Mouse (Mus musculus) liver, adult 2 months (tissue): ENCODE results near the gene Dclre1c. TPM values are rescaled to one million over a fixed set of nuclear protein-coding genes. Genes with fewer than 3 reads are reported as not detected.
A peak's percentile ranks its signal among the peaks of the same experiment; 100 is the strongest.
"Not testable (repeated sequence)": the region's sequence is repeated elsewhere in the genome, so short reads cannot be mapped to it uniquely, and the experiment has no call there.

ENCODE experiments used
- DNase-seq: peaks from one replicate; pipeline ENCODE4 v3.0.0-alpha.2; 2011; ENCODE audit warnings: low read depth, low spot score; ENCODE audit errors: extremely low read depth
- H3K27ac ChIP-seq: fragments of 200-500 bp; replicated peaks from 2 replicates; pipeline ENCODE4 v1.5.1; 2012; ENCODE audit warnings: low read depth, mild to moderate bottlenecking, control low read depth, inconsistent platforms, low read length; ENCODE audit not compliant: insufficient read depth
- H3K27me3 ChIP-seq: fragments of 200-500 bp; 2 replicates; pipeline ENCODE4 v1.6.1; 2012; ENCODE audit warnings: mild to moderate bottlenecking, moderate library complexity, low read length, inconsistent platforms; ENCODE audit not compliant: control insufficient read depth, insufficient read depth
- H3K36me3 ChIP-seq: fragments of 200-500 bp; 2 replicates; pipeline ENCODE4 v1.6.1; 2012; ENCODE audit warnings: low read length, inconsistent platforms; ENCODE audit not compliant: control insufficient read depth, insufficient read depth
- H3K4me1 ChIP-seq: fragments of 200-500 bp; 2 replicates; pipeline ENCODE4 v1.6.1; 2011; ENCODE audit warnings: low read length; ENCODE audit not compliant: control insufficient read depth, insufficient read depth
- H3K4me3 ChIP-seq: fragments of 200-500 bp; 2 replicates; pipeline ENCODE4 v1.5.1; 2011; ENCODE audit warnings: low read depth, mild to moderate bottlenecking, control low read depth, low read length, moderate library complexity; ENCODE audit not compliant: insufficient read depth
- H3K79me2 ChIP-seq: fragments of 200-500 bp; 2 replicates; pipeline ENCODE4 v1.6.1; 2012; ENCODE audit warnings: inconsistent platforms, mild to moderate bottlenecking, low read length, moderate library complexity; ENCODE audit not compliant: control insufficient read depth, insufficient read depth
- H3K9ac ChIP-seq: fragments of 200-500 bp; 2 replicates; pipeline ENCODE4 v1.6.1; 2012; ENCODE audit warnings: low read depth, mild to moderate bottlenecking, control low read depth, inconsistent platforms, low read length
- CTCF ChIP-seq: fragments of 200-500 bp; IDR thresholded peaks from 2 replicates; pipeline ENCODE4 v1.5.1; 2011; ENCODE audit warnings: low read depth, low read length, control low read depth
- POLR2A ChIP-seq: fragments of 200-500 bp; IDR thresholded peaks from 2 replicates; pipeline ENCODE4 v1.6.1; 2011; ENCODE audit warnings: low read length, control low read depth; ENCODE audit not compliant: insufficient read depth; ENCODE audit errors: extremely low read depth
- WGBS: fragments of 180-500 bp; shearing (Covaris S2); methylation state at CpG from one replicate; pipeline ENCODE4 v1.1.7; 2018; 5-methylcytosine and 5-hydroxymethylcytosine counted together
- polyA plus RNA-seq: library from polyadenylated mRNA; depleted of rRNA; stranded (reverse); fragments of >200 nt; gene quantifications from 2 replicates; pipeline ENCODE4 v1.2.3, GENCODE M21; 2012; rRNA removed
- total RNA-seq: library from RNA; depleted of rRNA; stranded (reverse); fragments of >200 nt; gene quantifications from 2 replicates; pipeline ENCODE4 v1.2.3, GENCODE M21; 2014; rRNA removed

Gene Dclre1c
- 5.6 and 5.8 TPM in 2 replicates for total RNA-seq
- 1.2 and 1.8 TPM in 2 replicates for polyA plus RNA-seq

GRCm38 (mm10) chr2:3423841-3424578, at the start of gene Dclre1c:
Gene Dclre1c (plus strand): TSS chr2:3424131.
- WGBS, result under 1% methylated on average over 29 of the region's 29 CpGs
- Histone ChIP-seq H3K4me1 (peaks cover 4% of the 10 kb centered on the region; the same call in 1 of the 2 replicates), H3K36me3 (no peaks in the 10 kb centered on the region), H3K27ac (peak within 1 kb of the TSS; percentile 77), H3K9ac (peak within 1 kb of the TSS; percentile 81), H3K27me3 (no peaks in the 10 kb centered on the region), H3K4me3 (peak within 1 kb of the TSS; percentile 89), H3K79me2 (peaks cover 2% of the 10 kb centered on the region; the same call in 1 of the 2 replicates)
- peak; percentile 91 for DNase-seq
- no peak for TF ChIP-seq CTCF
- peak; percentile 55 for TF ChIP-seq POLR2A

GRCm38 (mm10) chr2:3387105-3387860, 36.6 kb upstream of the Dclre1c start:
- H3K79me2 ChIP-seq, result no peaks in the 10 kb centered on the region
- H3K27ac ChIP-seq, result no peak overlapping the region
- H3K4me1 ChIP-seq, result no peaks in the 10 kb centered on the region
- no peaks in the 10 kb centered on the region for H3K36me3 ChIP-seq
- 84% methylated on average over 6 of the region's 6 CpGs for WGBS
- no peak for DNase-seq
- H3K9ac ChIP-seq, result no peak overlapping the region
- no peaks in the 10 kb centered on the region for H3K27me3 ChIP-seq
- no peak overlapping the region for H3K4me3 ChIP-seq
- no peak for TF ChIP-seq POLR2A
- no peak for TF ChIP-seq CTCF

GRCm38 (mm10) chr2:3391945-3392344, 32.0 kb upstream of the Dclre1c start:
- Histone ChIP-seq H3K79me2 (no peaks in the 10 kb centered on the region), H3K27me3 (no peaks in the 10 kb centered on the region), H3K9ac (no peak overlapping the region), H3K4me1 (no peaks in the 10 kb centered on the region), H3K27ac (no peak overlapping the region), H3K4me3 (no peak overlapping the region), H3K36me3 (no peaks in the 10 kb centered on the region)
- WGBS, result 64% methylated on average over 2 of the region's 2 CpGs
- no peak for TF ChIP-seq CTCF
- no peak for TF ChIP-seq POLR2A
- DNase-seq, result no peak

GRCm38 (mm10) chr2:3397110-3397509, 26.8 kb upstream of the Dclre1c start, which contains the start of gene Olah:
Gene Olah (minus strand): TSS chr2:3397210.
- not testable (repeated sequence) for H3K27me3 ChIP-seq, H3K79me2 ChIP-seq, H3K4me3 ChIP-seq, H3K27ac ChIP-seq, DNase-seq, H3K4me1 ChIP-seq, H3K36me3 ChIP-seq, H3K9ac ChIP-seq
- 76% methylated on average over 10 of the region's 10 CpGs for WGBS

GRCm38 (mm10) chr2:3405981-3406380, 17.9 kb upstream of the Dclre1c start:
- 79% methylated on average over 4 of the region's 4 CpGs for WGBS
- no peaks in the 10 kb centered on the region for H3K4me1 ChIP-seq
- DNase-seq, result no peak
- H3K27ac ChIP-seq, result no peak overlapping the region
- no peaks in the 10 kb centered on the region for H3K79me2 ChIP-seq
- no peaks in the 10 kb centered on the region for H3K36me3 ChIP-seq
- no peak overlapping the region for H3K4me3 ChIP-seq
- no peak overlapping the region for H3K9ac ChIP-seq
- no peaks in the 10 kb centered on the region for H3K27me3 ChIP-seq
- TF ChIP-seq POLR2A (no peak), CTCF (no peak)
